Mouse (Mus musculus) lung, adult 2 months (tissue): ENCODE results near the gene Rpp38.

ENCODE experiments used
- CTCF ChIP-seq: fragments of 200-500 bp; IDR thresholded peaks from 2 replicates; pipeline ENCODE4 v1.5.1; 2011; ENCODE audit warnings: mild to moderate bottlenecking, low read length, control low read depth; ENCODE audit not compliant: insufficient read depth
- POLR2A ChIP-seq: fragments of 200-500 bp; IDR thresholded peaks from 2 replicates; pipeline ENCODE4 v1.6.1; 2011; ENCODE audit warnings: low read depth, mild to moderate bottlenecking, control low read depth, low read length, borderline replicate concordance; ENCODE audit errors: extremely low read depth

DNA sequence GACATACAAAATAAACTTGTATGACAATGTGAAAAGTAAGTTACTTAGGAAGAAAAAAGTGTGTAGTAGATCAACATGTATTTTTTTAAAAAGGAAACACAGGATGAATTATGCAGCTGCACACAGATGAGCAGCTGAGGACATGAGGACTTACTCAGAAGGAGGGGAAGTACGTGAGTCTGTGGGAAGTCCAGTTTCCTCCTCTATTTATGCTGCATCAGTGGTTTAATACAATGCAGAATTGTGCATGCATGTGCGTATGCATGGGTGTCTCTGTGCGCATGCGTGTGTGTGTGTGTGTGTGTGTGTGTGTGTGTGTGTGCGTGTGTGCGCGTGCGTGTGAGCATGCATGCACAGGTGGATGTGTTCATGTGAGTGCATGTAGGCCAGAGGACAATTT, 23.4 kb upstream of the Rpp38 start:
- TF ChIP-seq CTCF = no peak
- no peak for TF ChIP-seq POLR2A
